Mouse (Mus musculus) adrenal gland, adult 8-10 months (tissue): ENCODE measurements around the gene Dhh. TPM values are rescaled to one million over a fixed set of nuclear protein-coding genes. Genes with fewer than 3 reads are reported as not detected.
A peak's percentile ranks its signal among the peaks of the same experiment; 100 is the strongest.

Experiments used
- DNase-seq: peaks from one replicate; pipeline ENCODE4 v3.0.0; 2022
- total RNA-seq, 4 experiments: library from RNA; stranded (reverse); gene quantifications; 2 replicates each; pipeline ENCODE4 v1.2.4; 2022

Gene Dhh
- total RNA-seq, 4 experiments from 2014 or later: 1.8 to 3.8 (median 2.1) TPM

DNA sequence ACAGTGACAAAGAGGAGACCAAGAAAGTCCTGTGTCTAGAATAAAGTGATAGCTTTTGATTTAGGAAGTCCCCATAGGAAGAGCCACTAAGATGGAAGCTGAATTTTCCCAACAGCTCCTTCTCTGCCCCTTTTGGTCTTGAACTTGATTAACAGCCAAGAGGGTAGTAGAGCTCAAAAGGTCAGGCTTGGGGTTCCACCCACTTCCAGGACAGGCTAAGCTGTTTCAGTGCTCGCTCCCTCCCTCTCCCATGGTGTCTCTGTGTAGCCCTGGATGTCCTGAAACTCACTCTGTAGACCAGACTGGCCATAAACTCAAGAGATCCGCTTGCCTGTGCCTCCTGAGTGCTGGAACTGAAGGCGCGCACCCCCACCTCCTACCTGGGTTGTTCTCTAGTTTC, 17.7 kb upstream of the Dhh start:
- DNase-seq: no peak

DNA sequence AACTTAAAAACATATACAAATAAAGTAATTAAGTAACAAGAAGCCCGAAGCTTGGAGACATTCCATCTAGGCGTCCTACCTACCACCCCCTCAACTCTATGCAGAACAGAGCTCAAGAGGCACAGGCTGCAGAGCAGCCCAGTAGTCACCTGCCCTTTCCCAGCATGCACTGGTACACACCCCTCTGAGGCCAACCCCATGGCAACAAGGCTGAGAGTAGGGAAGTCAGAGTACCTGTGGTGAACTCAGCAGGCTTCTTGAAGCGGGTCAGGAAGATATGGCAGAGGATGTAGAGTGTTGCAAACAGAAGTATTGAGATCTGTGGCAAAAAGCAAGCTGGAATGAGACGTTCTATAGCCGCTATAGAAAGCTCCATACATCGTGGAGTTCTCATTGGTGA, 16.6 kb upstream of the Dhh start:
- no peak for DNase-seq

DNA sequence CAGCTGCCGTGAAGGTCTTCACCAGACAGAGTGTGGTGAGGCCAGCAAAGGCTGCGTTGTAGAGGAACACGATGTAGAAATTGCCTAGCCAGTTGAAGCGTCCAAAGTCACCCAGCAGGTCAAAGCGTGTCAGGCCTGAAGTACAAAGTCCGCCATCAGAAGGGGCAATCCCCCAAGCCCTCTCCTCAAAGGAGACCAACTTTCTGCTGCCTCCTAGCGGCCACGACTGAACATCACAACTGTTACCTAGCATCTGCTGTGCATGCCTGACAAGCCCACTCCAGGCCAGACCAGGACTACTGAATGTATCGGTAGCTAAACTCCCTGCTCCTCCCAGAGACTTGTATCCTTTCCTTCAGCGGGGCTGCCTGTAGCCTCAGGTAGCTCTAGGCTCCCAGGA, 6.4 kb upstream of the Dhh start:
- no peak for DNase-seq

DNA sequence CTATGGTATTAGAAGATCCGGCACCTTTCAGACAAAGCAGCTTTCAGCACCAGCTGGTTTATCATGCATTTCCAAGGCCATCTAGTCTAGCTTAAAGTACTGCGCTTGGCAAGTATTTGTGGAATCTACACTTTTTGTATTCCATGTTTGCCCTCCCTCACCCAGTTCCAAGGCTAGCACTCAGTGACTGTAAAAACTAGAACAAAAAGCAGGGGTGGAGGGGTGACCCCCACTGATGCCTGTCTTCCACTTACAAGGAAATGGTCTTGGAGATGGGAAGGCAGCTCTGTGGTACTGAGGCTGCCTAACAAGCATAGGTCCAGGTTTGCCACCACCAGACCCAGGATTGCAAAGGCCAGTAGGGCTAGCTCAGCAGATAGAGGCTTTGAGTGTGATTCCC, 4.3 kb upstream of the Dhh start:
- no peak for DNase-seq

DNA sequence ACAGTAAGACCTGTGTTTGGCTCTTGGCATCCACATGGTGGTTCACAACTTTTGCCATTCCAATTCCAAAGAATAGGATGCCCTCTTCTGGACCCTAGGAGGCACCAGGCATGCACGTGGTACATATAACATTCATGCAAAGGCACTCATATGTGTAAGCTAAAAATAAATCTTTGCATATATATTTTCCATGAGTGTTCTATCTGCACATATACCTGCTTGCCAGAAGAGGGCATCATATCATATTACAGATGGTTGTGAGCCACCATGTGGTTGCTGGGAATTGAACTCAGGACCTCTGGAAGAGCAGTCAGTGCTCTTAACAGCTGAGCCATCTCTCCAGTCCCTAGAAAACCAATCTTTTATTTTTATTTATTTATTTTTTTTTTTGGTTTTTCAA, 3.2 kb upstream of the Dhh start:
- no peak for DNase-seq

DNA sequence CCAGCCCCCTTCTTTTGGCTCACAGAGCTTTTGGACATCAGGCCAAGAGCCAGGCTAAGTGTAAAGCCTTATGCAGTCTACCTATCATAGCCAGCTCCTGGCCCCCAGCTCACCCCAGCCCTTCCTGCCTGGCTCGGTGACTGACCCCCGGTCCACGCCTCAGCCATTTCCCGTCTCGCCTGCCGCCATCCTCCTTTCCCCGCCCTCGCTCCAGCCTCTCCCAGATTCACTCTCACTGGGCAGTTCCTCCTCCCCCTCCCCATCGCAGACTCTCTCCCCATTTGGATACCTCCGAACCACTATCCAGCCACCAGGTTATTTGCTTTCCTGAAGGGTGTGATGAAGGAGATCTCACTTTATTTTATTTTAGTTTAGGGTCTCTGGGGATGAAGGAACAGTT, 845 bp downstream of the Dhh start:
- DNase-seq: no peak

DNA sequence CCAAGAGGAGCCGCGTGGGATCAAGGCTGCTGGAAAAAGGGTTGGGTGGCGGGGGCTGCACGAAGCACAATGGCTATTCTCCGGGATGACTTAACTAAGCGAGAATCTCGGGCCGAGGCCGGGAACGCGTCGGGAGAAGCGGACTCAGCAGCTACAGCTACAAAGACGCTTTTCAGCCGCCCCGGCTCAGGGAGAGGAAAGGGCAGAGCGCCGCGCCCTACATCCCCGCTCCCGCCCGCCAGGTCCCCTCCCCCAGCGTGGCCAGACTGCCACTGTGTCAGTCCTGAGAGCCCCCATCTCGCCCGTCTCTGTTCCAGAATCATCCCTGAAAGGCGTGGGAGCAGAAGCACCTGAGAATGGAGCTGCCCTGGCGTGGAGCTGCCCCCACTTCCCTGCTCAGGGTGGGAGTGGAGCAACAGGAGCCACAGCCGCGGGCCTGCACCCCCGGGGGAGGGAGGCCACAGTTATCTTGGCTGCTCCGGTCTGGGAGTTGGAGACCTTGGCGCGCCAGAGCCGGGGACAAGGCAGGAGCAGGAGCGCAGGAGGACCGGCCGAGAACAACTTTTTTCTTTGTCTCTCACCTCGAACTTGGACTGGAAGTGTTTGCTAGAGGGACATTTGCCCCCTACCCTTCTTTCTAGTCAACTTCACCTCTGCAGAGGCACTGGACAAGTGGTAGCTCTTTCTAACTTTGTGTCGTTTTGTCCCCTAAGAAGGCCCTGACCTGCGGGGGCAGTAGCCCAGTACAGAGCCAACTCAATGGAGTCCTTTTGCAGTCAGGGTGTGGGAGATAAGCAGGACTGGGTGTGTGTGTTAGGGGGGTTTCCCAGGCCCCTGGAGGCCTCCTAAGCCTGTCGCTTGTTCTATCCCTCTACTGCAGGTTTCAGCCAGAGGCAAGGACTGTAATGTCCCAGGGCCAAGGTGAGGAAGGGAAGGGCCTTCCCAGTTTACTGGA, 2.4 kb downstream of the Dhh start:
- peak; percentile 58 for DNase-seq

DNA sequence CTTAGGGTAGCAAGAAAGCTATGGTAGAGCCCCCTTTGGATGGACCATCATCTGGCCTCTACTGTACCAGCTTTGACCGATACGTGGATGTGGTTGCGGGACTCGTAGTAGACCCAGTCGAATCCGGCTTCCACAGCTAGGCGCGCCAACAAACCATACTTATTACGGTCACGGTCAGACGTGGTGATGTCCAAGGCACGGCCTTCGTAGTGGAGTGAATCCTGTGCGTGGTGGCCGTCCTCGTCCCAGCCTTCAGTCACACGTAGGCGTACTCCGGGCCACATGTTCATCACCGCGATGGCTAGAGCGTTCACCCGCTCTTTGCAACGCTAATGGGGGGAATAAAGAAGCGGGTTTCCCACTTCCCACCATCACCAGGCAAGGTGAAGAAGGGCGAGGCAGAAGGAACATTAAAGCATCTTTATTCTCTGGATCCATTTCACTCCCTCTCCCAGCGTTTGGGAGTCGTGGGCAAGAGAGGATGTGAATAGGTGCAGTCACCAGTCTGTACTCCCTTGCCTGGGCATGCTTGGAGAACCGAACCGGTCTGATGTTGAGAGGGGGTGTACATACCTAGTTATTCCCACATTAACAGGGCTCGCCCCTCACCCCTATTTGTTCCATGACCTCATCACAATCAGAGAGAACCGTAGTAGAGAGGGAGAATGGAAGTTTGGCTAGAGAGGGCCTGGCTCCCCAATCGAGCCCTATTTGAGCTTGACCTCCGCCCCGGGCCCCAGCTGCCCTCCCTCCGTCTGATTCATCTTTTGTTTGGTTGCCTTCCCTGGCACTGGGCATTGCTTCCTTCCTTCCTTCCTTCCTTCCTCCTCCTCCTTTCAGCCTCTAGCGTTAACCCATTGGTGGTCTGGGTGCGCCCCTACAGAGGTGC, 3.4 kb downstream of the Dhh start:
- no peak for DNase-seq

DNA sequence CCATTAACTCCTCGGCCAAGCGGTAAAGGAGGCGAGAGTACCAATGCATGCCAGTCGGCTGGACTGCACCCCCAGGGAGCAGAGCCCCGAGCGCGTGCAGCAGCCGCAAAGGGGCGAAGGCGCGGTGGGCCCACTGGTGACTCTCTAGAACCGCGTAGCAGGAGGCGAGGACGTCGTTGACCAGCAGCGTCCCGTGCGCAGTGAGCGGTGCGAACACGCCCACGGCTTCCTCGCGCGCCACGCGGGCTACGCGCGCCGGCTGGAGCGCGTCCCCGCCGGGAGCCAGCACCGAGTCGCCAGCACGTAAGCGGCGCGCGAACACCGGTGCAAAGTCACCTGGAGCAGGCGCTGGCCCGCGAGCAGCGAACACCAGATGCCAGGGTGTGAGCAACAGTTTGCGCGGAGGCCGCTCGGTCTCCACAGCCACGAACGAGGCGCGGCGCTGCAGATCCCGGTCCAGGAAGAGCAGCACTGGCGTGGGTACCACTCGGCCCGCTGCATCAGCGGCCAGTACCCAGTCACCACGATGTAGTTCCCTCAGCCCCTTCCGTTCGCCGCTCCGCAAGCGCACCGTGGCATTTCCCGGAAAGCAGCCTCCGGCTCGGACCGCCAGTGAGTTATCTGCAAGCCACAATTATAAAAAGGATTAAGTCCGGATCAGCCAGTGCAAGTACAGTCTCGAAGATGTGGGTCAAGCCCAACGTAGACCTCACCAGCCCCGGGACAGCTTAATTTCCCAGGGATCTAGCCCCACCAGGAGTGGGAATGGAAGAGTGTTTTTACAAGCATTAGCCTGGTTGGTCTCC, 4.2 kb downstream of the Dhh start, which contains the start of gene Rhebl1:
Gene Rhebl1 (minus strand): TSS at position 601 of the 806 bp plus-strand sequence.
- DNase-seq: no peak

DNA sequence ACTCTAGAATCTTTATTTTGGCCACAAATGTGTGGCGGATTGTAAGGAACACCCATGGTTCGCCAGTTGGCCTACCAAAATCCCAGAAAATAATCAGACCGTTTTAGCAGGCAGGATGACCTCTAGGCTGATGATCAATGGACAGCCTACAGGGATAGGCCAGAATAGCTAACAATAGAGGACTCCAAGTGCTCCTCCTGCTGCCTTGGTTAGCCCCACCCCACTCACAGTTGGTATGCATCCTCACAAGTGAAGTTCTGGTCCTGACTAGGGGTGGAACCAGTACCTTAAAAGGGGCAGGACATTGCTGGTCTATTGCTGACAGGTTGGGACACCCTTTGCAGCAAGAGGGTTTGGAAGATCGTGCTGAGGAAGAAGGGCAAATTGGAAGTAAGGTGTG, 5.3 kb downstream of the Dhh start:
- no peak for DNase-seq

DNA sequence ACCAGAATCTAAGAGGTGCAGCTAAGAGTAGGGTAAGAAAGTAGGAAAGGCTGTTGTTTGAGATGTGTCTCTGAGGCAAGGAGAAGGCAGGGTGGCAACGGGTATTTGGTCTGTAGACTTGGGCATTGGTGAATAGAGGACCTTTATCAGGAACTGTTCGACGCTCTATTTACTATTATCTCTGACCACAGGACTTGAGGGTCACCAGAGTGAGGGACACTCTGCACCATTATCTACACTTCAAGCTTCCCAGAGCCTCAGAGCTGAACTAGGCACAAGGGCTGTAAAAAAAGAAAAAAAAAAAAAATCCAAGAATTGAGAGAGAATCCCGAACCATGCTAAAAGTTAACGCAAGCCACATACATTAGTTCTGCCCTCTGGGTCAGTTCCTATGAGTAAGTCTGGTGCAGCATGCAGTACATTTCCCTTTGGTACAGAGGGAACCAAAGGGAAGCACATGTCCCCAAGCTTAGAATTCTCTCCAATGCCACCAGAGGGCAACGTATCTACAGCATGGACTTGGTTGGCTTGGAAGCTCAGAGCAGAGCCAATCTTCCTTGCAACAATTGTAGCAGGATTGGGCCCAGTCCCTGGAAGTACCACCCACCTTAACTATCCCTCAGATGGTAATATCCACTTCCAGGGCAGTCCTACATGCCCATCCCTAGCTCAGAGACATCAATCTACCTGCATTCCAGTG, 6.3 kb downstream of the Dhh start:
- DNase-seq: peak; percentile 66

DNA sequence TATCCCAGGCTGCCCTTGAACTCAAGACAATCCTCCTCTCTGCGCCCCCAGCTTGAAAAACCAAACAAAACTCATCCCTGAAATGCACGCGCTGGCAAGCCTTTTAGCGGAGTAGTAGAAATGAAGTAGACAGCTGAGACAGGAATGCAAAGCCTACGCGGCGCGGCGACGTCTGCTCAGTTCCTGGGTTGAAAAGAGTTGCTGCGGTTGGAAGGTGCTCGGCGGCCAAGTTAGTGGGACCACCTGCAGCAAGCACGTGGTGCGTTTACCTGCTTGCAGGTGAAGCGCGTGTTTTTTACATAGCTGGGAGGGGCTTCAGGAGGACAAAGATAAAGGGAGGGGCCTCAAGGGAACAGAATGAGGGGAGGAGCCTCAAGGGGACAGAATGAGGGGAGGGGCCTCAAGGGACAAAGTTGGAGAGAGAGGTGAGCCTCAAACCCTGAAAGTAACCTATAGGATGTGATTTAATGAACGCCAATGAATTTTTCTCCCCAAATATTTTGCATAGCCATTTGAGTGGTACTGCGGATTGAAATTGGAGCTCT, 7.1 kb downstream of the Dhh start:
- no peak for DNase-seq

DNA sequence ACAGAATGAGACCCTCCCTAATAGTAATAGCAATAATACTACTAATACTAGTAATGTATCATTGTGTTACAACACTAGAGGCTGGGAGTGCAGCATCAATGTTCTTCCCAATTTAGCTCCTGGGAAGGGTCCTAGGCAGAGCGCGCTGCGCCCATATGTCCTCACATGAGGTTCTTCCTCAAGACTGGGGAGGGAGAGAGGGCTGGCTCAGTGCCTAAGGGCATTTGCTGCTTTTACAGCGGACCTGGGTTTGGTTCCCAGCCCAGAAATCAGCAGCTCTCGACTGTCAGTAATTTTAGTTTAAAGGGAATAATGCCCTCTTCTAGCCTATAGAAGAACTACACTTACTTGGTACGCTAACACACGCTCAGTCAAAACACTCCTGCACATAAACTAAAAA, 10.8 kb downstream of the Dhh start:
- DNase-seq: no peak

DNA sequence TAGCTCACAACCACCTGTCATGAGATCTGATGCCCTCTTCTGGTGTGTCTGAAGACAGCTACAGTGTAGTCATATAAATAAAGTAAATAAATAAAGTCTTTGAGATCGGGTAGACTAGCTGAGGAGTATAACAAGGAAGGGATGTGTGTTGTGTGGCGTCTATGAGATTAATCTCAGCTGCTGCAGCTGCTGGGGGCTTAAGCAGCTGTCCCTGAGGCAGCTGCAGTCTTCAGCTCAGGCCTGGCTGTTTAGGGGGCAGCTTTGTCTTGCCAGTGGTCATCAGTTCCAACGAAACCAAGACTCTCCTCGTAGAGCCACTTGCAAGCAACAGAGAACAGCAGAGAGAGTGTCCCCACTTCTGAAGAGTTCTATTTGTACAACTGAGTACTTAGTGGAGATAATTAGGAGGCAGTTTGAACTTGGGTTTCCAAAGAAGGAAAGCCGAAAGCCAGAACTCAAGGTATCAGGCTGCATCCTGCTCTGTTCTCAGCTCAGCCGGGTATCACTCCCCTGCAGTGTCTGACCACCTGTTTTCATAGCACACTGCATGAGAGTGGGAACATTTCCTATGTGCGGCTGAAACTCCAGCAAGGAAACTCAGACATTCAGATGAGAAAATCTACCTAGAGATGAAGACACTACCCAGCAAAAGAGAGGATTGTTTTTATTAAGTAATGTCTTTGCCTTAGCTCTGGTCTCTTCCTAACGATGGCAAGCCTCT, 11.5 kb downstream of the Dhh start:
- DNase-seq: no peak

DNA sequence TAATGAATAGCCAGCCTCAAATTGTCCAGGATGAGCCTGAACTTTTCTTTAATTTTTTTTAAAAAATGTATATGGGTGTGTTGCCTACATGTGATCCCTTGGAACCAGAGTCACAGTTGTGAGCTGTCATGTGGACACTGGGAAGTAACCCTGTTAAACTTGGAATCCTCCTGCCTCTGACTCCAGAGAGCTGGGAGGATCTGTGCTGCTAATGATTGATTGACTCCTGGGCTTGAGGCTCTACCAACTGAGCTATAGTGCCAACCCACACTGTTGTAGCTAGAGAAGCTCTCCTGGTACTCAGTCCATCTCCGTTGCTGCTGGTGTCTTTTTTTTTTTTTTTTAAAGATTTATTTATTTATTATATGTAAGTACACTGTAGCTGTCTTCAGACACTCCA, 14.2 kb downstream of the Dhh start:
- DNase-seq: no peak

DNA sequence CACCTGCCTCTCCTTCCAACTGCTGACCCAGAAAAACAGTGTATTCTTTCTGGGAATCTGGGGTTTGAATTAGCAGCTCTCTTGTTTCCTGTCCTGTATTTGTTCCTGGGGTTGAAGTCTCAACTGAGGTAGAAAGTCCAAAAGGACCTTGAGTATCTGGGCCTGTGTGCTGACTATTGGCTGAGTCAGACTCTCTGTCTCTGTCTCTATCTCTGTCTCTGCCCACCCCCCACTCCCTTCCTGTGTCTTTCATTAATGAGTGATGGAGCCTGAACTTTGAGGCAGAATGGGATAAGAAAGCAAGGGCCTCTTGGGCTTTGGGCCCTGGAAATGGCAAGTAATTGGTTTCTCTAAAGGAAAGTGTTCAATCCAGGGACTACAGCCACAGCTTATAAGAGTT, 14.7 kb downstream of the Dhh start:
- no peak for DNase-seq

DNA sequence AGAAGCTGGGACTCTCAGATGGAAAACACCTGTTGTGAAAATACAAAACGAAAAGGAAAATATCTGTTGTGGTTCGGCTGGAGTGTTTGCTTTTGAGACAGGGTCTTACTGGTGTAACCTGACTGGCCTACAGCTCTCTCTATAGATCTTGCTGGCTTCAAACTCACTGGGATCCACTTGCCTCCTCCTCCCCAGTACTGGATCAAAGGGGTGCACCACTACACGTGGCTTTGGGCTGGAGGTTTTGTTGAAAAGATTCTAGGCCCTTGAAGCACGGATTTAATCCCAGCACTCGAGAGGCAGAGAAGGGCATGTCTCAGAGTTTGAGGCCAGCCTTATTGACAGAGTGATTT, 16.7 kb downstream of the Dhh start:
- DNase-seq: no peak

DNA sequence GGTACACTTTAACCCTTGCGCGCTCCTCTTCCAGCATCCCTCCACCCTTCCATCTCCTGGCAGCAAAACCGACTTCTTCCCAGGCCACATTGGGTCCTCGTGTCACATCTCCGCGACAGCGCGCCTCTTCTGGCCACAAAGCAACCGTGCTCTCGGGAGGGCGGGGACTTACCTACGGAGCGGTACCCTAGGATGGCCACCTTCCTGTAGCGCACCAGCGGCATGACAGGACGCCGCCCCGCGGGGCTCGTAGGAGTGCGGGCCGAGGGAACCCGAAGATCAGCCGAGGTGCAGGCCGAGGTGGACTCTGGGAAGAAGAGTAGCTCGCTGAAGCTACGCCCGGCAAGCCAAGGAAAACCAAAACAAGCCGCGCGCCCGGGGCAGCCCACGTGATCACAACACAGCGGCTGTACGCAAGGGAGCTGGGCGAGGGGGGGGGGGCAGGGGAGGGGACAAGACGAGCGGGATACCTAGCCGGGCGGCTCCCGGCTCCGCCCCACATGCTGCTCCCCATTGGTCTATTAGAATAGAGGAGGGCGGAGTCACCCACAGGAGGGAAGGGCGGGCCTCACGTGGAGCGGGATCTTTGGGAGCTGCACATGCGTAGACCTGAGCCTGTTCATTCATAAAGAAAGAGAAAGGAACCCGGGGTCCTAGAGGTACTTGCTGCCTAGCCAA, 17.2 kb downstream of the Dhh start:
- peak; percentile 94 for DNase-seq

DNA sequence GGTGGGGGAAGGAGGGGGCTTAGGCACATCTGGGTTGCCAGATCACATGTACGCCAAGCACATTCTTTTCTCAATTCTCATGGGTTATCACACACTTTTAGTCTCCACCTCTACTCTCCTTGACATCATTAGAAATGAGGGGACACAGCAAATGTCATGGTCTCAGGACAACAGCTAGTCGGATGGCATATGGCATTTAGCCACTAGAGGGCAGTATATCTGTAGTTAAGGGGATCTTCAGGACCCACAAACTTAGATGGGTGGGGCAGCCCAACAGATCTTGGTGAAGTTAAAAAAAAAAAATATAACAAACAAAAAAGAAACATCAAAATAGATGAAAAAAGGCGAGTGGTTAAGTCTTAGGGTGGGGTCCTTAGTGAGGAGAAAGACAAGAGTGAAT, 21.0 kb downstream of the Dhh start:
- no peak for DNase-seq
